Mouse (Mus musculus) lung, adult 18-20 months (tissue): ENCODE data around the gene Olfr1339.

Source experiments
- DNase-seq, 2 experiments: peaks; one replicate each; pipeline ENCODE4 v3.0.0; 2022; ENCODE audit warnings: mixed read lengths in 2 of 2

The Olfr1339 gene

GRCm38 (mm10) chr4:118731875-118732274 lies at the start of gene Olfr1339:
Gene Olfr1339 (plus strand): TSS chr4:118732175.
- no peak for DNase-seq

- DNase-seq: peak; percentile 5 to 7
These were observed 44.9 kb upstream of the Olfr1339 start for GRCm38 (mm10) chr4:118687086-118687485.

GRCm38 (mm10) chr4:118692412-118692973 lies 39.5 kb upstream of the Olfr1339 start, which contains the start of gene Olfr1342:
Gene Olfr1342 (minus strand): TSS chr4:118692756.
- DNase-seq: no peak

GRCm38 (mm10) chr4:118693812-118694211 lies 38.2 kb upstream of the Olfr1339 start:
- DNase-seq: no peak

- no peak for DNase-seq
These were observed 28.8 kb upstream of the Olfr1339 start, which contains the start of gene Olfr1341 for GRCm38 (mm10) chr4:118703223-118703622. Gene Olfr1341 (plus strand): TSS chr4:118703523.

GRCm38 (mm10) chr4:118708086-118708485 lies 23.9 kb upstream of the Olfr1339 start:
- DNase-seq: no peak

GRCm38 (mm10) chr4:118711656-118712055 lies 20.3 kb upstream of the Olfr1339 start:
- DNase-seq: no peak

GRCm38 (mm10) chr4:118719838-118720237 lies 12.1 kb upstream of the Olfr1339 start, which contains the start of gene Olfr1340:
Gene Olfr1340 (plus strand): TSS chr4:118720138.
- no peak for DNase-seq

GRCm38 (mm10) chr4:118721742-118722483 lies 10.1 kb upstream of the Olfr1339 start:
- DNase-seq: no peak

- DNase-seq: no peak
These were observed 7.6 kb downstream of the Olfr1339 start for GRCm38 (mm10) chr4:118739574-118739973.

GRCm38 (mm10) chr4:118740988-118741698 lies 9.2 kb downstream of the Olfr1339 start:
- DNase-seq: no peak

- DNase-seq: no peak
These were observed 9.9 kb downstream of the Olfr1339 start for GRCm38 (mm10) chr4:118741881-118742280.

GRCm38 (mm10) chr4:118758637-118759036 lies 26.7 kb downstream of the Olfr1339 start, which contains the start of gene Olfr1338:
Gene Olfr1338 (minus strand): TSS chr4:118758737.
- no peak for DNase-seq

GRCm38 (mm10) chr4:118782486-118782885 lies 50.5 kb downstream of the Olfr1339 start, which contains the start of gene Olfr1337:
Gene Olfr1337 (minus strand): TSS chr4:118782586.
- DNase-seq: no peak
